Mouse (Mus musculus) telencephalon, adult 2 months (tissue): ENCODE measurements around the gene Trex1.

Source experiments
- DNase-seq: peaks from one replicate; pipeline ENCODE4 v3.0.0-alpha.2; 2011; ENCODE audit warnings: low read depth, low spot score

The Trex1 gene

DNA sequence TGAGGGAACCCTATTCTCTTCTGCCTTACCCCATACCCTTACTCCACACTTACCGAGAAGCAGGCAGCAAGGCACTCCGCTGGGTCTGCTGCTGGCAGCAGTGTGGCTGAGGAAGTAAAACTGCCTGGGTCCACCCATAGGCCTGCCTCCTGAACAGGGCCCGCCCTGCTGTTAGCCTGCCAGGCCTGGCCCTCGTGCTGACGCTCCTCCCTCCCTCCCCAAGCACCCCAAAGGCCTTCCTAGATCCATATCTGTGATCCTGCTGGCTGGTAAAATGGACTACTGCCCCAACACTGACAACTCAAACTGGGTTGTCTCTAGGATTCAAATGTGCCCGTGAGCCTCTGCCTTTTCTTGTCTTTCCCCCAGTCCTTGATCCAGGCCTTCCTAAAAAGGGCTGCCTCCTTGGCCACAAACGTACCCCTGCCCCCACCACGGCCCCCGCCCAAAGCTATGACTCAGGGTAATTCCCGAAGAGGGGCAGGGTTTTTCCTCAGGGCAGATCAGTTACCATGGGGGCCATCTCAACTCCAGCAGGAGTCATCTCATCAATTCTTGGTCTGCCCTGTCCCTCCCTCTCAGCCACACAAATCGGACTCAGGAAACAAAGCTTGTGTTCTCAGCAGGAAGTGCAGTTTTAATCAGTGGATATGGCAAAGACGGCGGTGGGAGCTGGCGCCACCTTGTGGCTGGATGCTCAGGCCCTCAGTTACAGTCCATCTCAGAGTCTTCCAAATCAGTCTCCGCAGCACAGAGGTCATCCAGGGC lies at the start of gene Trex1:
Gene Trex1 (minus strand): TSS at position 599 of the 768 bp plus-strand sequence.
- DNase-seq = peak; percentile 76

- no peak for DNase-seq
Observed at GRCm38 (mm10) chr9:109107341-109107740, 47.8 kb upstream of the Trex1 start.

DNA sequence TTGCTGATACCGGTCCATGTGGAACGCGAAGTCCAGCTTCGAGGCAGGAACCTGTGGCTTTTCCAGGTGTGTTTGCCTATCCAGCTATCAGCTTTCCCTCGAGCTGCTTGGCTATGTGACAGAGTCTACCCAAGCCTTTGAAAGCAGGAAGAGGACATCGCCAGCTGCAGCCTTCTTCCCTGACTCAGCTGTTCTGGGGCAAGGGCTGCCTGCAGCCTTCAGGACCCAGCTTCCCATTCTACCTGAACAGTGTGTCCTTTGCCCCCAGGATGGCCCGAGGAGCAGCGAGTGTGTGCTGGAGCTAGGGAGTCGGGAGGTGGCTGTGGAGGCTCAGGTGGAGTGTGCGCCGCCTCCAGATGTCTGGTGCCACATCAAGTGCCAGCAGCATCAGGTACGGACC lies 46.1 kb upstream of the Trex1 start:
- no peak for DNase-seq

GRCm38 (mm10) chr9:109105011-109105410 lies 45.5 kb upstream of the Trex1 start:
- DNase-seq = no peak

DNA sequence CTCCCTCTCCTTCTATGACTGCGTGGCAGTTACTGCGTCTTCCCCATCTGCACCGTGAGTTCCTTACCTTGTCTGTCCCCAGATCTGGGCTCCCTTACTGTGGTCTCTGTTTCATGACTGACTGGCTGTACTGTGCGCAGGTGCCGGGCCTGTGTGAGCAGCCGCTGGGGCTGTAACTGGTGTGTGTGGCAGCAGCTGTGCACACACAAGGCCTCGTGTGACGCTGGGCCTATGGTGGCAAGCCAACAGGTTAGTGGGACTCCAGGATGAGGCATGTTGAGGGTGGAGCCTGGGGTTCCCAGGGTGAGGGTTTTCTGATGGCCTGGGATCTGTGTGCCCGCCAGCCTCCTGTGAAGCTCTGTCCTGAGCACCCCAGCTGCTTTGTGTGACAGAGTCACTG lies 44.5 kb upstream of the Trex1 start:
- DNase-seq = no peak

DNA sequence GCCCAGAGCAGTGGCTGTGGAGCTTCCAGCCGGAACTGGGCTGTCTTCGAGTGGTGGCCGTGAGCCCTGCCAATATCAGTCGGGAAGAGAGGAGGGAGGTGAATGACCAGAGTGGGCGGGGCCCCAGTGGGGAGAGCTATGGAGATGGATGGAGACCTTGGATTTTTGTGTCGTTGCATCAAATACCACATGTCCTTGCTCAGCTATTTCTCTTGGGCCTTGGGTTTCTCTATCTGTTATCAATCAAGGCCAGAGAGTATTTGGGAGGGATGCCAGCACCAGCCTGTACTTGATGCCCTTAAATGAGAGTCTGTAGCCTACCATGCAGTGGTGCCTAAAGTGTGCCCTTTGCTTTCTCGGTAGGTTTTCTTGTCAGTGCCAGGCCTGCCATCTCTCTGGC lies 43.7 kb upstream of the Trex1 start:
- no peak for DNase-seq

DNA sequence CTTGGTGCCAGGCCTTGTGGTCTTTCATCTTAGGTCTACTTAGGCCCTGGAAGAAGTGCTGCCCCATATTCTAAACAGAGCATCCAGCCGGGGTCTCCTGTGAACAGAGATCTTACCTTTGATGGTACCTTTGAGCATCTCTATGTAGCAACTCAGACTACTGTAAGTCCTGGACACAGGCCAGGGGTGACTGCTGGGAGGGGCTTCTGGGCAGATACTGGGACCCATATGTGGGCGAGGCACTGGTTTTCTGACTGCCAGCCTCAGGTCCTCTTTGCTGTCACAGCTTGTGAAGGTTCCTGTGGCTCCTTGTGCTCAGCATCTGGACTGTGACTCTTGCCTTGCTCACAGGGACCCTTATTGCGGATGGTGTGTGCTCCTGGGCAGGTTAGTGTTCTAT lies 43.0 kb upstream of the Trex1 start:
- DNase-seq = no peak

DNA sequence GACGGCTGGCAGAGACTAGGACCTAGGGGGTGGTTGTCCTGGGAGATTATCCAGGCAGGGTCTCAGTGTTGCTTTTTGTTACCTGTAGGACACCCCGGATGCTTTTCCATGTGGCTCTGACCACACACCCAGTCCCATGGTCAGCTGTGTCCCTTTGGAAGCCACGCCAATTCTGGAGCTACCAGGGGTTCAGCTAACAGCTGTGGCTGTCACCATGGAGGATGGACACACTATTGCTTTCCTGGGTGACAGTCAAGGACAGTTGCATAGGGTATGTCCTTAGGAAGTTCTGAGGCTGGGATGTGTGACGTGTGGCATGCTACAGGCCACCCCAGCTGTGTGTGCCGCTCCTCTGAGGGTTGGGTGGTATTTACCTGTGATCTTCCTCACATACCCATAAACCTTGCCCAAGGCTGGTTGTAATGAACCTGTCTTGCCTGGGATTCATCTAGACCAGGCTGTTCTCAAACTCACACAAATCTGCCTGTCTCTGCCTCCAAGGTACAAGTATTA lies 42.5 kb upstream of the Trex1 start:
- DNase-seq = no peak

DNA sequence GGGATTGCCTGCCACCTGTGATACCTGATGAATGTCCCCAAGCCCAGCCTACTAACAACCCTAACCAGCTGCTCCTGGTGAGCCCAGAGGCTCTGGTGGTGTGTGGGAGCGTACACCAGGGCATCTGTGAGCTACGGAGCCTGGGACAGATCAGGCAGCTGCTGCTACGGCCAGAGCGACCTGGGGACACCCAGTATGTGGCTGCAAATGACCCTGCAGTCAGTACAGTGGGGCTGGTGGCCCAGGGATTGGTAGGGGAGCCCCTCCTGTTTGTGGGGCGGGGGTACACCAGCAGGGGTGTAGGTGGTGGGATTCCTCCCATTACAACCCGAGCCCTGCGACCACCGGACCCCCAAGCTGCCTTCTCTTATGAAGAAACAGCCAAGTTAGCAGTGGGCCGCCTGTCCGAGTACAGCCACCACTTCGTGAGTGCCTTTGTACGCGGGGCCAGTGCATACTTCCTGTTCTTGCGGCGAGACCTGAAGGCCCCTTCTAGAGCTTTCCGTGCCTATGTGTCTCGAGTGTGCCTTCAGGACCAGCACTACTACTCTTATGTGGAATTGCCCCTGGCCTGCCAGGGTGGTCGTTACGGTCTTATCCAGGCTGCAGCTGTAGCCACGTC lies 40.9 kb upstream of the Trex1 start:
- DNase-seq = no peak

DNA sequence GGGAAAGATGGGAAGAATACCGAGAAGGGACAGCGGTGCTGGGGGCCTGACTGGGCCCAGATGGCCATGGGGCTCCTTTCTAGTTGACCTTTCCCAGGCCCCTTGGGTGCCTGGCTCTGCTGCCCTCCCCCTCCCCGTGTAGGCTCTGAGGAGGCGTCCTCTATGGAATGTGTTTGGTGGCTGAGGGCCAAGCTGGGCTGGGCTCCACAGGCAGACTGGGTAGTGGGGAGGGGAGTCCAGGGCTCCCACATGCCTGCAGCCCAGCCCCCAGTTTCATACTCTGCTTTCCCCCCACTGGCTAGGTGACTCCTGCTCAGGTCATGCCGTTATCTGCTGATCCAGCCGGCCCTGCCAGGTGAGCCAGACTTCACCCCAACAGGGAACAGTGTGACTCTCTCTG lies 39.4 kb upstream of the Trex1 start:
- no peak for DNase-seq

- no peak for DNase-seq
Observed at GRCm38 (mm10) chr9:109098366-109098765, 38.8 kb upstream of the Trex1 start.

GRCm38 (mm10) chr9:109097831-109098230 lies 38.3 kb upstream of the Trex1 start:
- DNase-seq = peak; percentile 56

GRCm38 (mm10) chr9:109097291-109097690 lies 37.8 kb upstream of the Trex1 start:
- no peak for DNase-seq

DNA sequence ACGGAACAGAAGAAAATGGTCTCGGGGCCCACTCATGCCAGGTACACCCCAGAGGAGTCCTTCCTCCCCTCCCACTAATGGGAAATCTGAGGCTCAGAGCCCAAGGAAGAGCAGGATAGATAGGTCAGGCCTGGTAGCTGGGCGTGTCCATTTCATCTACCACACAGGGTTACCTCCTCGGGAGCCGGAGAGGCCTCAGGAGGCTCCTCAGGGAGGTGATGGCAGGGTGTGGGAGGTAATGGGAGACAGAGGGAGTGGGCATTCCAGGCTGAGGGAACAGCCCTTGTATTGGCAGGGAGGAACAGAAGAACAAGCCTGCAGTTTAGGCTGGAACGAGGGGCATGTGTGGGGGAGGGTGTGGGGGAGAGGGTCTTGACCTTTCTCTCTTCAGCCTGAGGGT lies 37.3 kb upstream of the Trex1 start:
- DNase-seq = no peak

DNA sequence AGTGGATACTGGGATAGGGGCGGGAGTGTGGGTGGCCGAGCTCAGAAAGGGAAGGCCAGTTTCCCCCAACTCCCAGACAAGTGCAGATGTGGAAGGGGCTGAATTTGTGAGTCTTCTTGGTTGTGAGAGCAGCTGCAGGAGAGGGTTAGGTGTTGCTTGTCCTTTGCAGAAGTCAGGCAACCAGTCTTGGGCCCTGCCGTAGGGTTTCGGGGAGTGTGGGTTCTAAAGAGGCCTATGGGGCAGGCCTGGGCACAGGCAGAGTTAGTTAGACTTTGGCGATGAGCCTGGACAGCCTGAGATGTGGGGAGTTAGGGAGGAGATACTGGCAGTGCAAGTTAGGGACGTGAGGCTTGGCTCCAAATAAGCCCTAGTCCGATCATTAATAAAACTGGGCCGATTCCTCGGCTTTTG lies 36.7 kb upstream of the Trex1 start:
- DNase-seq = no peak

DNA sequence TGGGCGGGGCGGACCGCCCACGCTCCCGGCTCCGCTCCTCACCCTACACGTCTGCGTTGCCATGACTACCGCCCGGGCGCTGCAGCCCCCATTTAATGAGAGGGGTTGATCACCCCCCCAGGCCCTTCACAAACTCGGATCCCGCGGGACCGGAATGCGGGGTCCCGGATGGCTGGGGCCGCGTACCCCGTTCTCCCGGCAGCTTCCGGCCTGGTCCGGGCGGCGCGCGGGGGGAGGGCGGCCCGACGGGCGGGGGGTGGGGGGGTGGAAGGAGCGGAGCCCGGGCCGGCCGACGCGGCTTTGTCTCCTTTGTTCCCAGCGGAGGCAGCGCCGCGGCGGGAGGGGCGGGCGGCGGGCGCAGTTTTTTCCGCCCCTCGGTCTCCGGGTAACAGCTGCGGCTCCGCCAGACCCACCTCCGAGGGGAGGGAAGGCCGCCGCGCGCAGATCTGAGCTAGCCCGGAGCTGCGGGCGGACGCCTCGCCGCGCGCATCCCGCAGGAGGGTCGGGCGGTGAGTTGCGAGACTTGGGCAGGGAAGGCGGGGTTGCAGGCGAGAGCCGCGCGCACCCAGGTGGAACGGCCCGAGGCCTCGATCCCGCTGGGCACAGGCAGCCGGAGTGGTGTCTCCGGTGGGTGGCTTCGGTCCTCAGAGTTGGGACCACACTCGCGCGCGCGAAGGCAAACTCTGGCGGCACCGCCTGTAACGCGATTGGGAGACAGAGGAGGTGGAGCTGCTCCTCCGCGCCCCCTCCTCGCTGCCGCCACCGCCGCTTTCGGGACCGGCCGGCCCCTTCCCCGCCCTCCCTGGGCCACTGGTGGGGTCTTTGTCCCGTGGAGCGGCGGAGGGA lies 35.8 kb upstream of the Trex1 start, which contains the start of gene Plxnb1:
Gene Plxnb1 (plus strand): TSS at position 253 of the 846 bp plus-strand sequence.
- no peak for DNase-seq

GRCm38 (mm10) chr9:109094553-109095136 lies 35.1 kb upstream of the Trex1 start:
- no peak for DNase-seq

GRCm38 (mm10) chr9:109093786-109094552 lies 34.4 kb upstream of the Trex1 start:
- no peak for DNase-seq

DNA sequence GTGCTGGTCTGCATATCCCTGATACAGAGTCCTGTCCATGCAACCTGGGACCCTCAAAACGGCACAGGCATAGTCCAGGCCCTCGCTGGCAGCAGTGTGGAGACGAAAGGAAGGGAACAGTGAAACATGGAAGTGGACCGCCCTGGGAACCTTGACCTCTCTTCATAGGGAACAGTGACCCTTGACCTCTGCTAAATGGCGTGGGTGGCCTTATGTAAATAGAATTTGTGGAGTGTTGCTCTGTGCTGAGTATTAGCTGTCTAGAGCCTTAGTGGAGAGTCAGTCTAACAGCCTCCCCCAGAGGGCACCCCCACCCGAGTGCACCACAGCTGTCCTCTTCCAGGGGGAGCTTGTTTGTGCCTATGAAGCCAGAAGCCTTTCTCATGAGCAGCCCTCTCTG lies 33.3 kb upstream of the Trex1 start:
- DNase-seq = no peak

DNA sequence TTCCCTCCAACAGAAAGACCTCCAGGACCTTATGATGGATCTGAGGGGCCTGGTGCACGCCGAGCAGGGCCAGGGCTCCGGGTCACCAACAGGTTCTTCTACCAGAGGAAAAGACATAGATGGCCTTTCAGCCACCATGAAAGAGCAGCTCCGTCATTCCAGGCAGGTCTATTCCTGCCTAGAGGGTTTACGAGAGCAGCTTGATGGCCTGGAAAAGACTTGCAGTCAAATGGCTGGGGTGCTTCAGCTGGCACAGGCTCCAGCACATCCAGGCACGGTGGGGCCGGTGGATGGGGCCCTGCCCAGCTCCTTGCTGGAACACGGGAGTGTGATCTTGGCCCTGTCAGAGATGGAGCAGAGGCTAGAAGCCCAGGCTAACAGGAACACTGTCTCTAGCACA lies 32.3 kb upstream of the Trex1 start:
- no peak for DNase-seq

GRCm38 (mm10) chr9:109090446-109090845 lies 30.9 kb upstream of the Trex1 start:
- peak; percentile 11 for DNase-seq
